Mouse (Mus musculus) erythroblast, embryonic 14.5 days (primary cell): ENCODE data around the gene Jmjd1c.

Experiments
- GATA1 ChIP-seq: IDR thresholded peaks from 2 replicates; pipeline ENCODE4 v1.6.1; 2012; ENCODE audit warnings: low read length, inconsistent platforms, mixed read lengths
- TAL1 ChIP-seq: IDR thresholded peaks from 3 replicates; pipeline ENCODE4 v1.6.1; 2012; ENCODE audit warnings: low read length, inconsistent platforms, mixed read lengths

DNA sequence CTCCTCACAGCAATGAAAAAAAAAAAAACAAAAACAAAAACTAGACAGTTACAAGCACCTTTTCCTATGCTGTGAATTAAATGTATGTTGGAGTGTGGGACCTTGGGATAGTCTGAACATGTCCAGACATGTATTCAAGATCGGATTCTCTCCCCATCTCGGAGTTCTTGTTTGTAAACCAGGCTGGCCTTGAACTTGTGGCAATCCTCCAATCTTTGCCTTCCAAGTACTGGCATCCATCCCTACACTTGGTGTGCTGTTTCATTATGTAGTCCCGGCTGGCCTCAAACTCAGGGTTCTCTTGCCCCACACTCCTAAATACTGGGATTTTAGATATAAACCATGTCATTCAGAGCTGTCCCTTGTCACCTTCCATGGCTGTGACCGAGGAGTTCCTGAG, 203.4 kb downstream of the Jmjd1c start:
- TF ChIP-seq GATA1 (no peak), TAL1 (no peak)
